Mouse (Mus musculus) kidney, postnatal 10 days (tissue): ENCODE measurements at regions not wholly inside any gene's neighbourhood (a gene's known extent, or its start where the extent isn't known, plus 50 kb on each side); places are given as distances from the start of the nearest gene placed in this dataset.
"Not testable (repeated sequence)": the region's sequence is repeated elsewhere in the genome, so short reads cannot be mapped to it uniquely, and the experiment has no call there.

Experiments used
- DNase-seq: peaks from one replicate; pipeline ENCODE4 v3.0.0; 2021; ENCODE audit warnings: mixed read lengths

GRCm38 (mm10) chr8:17984779-17985178 lies 993.3 kb downstream of the Defb40 start:
- DNase-seq: no peak

GRCm38 (mm10) chr8:17948848-17949247 lies 1029.2 kb downstream of the Defb40 start:
- no peak for DNase-seq

- DNase-seq: no peak
Observed at GRCm38 (mm10) chr8:17948053-17948834, 1029.8 kb downstream of the Defb40 start.

GRCm38 (mm10) chr8:17934696-17935095 lies 1043.4 kb downstream of the Defb40 start:
- DNase-seq: no peak

GRCm38 (mm10) chr8:17909316-17909715 lies 1068.7 kb downstream of the Defb40 start:
- no peak for DNase-seq

- not testable (repeated sequence) for DNase-seq
Observed at GRCm38 (mm10) chr8:17888598-17888997, 1089.5 kb downstream of the Defb40 start.

GRCm38 (mm10) chr8:17863388-17863787 lies 1114.7 kb downstream of the Defb40 start:
- no peak for DNase-seq
